Mouse (Mus musculus) C2C12 (cell line): ENCODE results near the gene Scube2.

Experiments used
- CEBPB ChIP-seq: IDR thresholded peaks from one replicate; pipeline ENCODE4 v1.6.1; 2011; ENCODE audit warnings: low read depth, mild to moderate bottlenecking, control low read depth, moderate library complexity
- CTCF ChIP-seq: IDR thresholded peaks from one replicate; pipeline ENCODE4 v1.5.1; 2011; ENCODE audit not compliant: control insufficient read depth, insufficient read depth, insufficient read length
- MAX ChIP-seq: IDR thresholded peaks from one replicate; pipeline ENCODE4 v1.6.1; 2011; ENCODE audit warnings: mild to moderate bottlenecking, control low read depth
- MYOG ChIP-seq: IDR thresholded peaks from one replicate; pipeline ENCODE4 v1.6.1; 2011; ENCODE audit not compliant: control insufficient read depth, insufficient read length; ENCODE audit errors: extremely low read depth

DNA sequence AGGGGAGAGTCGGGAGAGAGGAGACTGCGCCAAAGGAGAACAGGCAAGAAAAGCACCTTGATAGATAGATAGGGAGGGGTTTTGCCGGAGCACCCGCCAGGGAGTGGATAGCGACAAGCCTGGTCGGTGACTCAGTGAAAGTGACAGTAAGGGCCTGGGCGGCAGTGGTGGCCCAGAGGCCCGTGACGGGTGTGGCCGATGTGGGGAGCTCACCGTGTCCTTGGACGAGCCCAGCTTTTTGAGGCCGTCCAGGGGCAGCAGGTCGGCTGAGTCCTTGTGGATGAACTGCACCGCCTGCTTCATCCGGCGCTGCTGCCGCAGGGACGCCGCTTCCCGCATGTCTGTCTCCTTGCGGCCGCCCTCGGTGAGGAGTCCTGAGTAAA lies 84.4 kb downstream of the Scube2 start:
- TF ChIP-seq CTCF (no peak), CEBPB (no peak), MAX (no peak), MYOG (no peak)
